Mouse (Mus musculus) heart, embryonic 10.5 days (tissue): ENCODE data around the gene Gm3854. TPM values are rescaled to one million over a fixed set of nuclear protein-coding genes. Genes with fewer than 3 reads are reported as not detected.
A peak's percentile ranks its signal among the peaks of the same experiment; 100 is the strongest.
"Not testable (repeated sequence)": the region's sequence is repeated elsewhere in the genome, so short reads cannot be mapped to it uniquely, and the experiment has no call there.

Experiments used
- DNase-seq: peaks from one replicate; pipeline ENCODE4 v3.0.0-alpha.2; 2017; ENCODE audit warnings: low spot score
- H3K27ac ChIP-seq: fragments of 300-500 bp; sonication (generic); 2 replicates; pipeline ENCODE4 v1.5.1; 2016; ENCODE audit warnings: mild to moderate bottlenecking
- H3K27me3 ChIP-seq: fragments of 300-500 bp; sonication (generic); 2 replicates; pipeline ENCODE4 v1.6.1; 2016; ENCODE audit warnings: mild to moderate bottlenecking; ENCODE audit not compliant: poor library complexity, insufficient read depth, severe bottlenecking
- H3K36me3 ChIP-seq: fragments of 300-500 bp; sonication (generic); 2 replicates; pipeline ENCODE4 v1.6.1; 2016; ENCODE audit warnings: mild to moderate bottlenecking, moderate library complexity
- H3K4me1 ChIP-seq: fragments of 300-500 bp; sonication (generic); 2 replicates; pipeline ENCODE4 v1.6.1; 2016; ENCODE audit warnings: mild to moderate bottlenecking
- H3K4me3 ChIP-seq: fragments of 300-500 bp; sonication (generic); 2 replicates; pipeline ENCODE4 v1.5.1; 2016; ENCODE audit warnings: mild to moderate bottlenecking, moderate library complexity
- H3K9me3 ChIP-seq: fragments of 300-500 bp; sonication (generic); 2 replicates; pipeline ENCODE4 v1.6.1; 2016; ENCODE audit warnings: mild to moderate bottlenecking, moderate library complexity
- WGBS: fragments of 180-500 bp; shearing (Covaris S2); methylation state at CpG from one replicate; pipeline ENCODE4 v1.1.7; 2016; 5-methylcytosine and 5-hydroxymethylcytosine counted together
- polyA plus RNA-seq: library from polyadenylated mRNA; unstranded; fragments of >200 nt; fragmentation: Nextera tagmentation; extraction: Ambion mirVana; gene quantifications from 2 replicates; pipeline ENCODE4 v1.2.1, GENCODE M21; 2016

Gm3854 gene
- polyA plus RNA-seq, 1 experiment from 2014 or later: 1.8 TPM

- WGBS: 0% methylated on average over 23 of the region's 23 CpGs
- Histone ChIP-seq H3K27ac (peak within 1 kb of the TSS; percentile 85), H3K9me3 (no peaks in the 10 kb centered on the region), H3K27me3 (no peaks in the 10 kb centered on the region), H3K4me1 (peaks cover 4% of the 10 kb centered on the region; the same call in 1 of the 2 replicates), H3K36me3 (no peaks in the 10 kb centered on the region), H3K4me3 (peak within 1 kb of the TSS; percentile 69)
- peak; percentile 96 for DNase-seq
Measured at GRCm38 (mm10) chr7:6363047-6363488, 19.5 kb downstream of the Gm3854 start, which contains the start of gene Zfp78. Gene Zfp78, plus strand, starts transcription at chr7:6363280.

- no peaks in the 10 kb centered on the region for H3K36me3 ChIP-seq
- H3K4me3 ChIP-seq: no peak overlapping the region
- H3K27ac ChIP-seq: no peak overlapping the region
- H3K27me3 ChIP-seq: no peaks in the 10 kb centered on the region
- WGBS: 55% methylated on average over 1 of the region's 1 CpGs
- H3K4me1 ChIP-seq: peaks cover 4% of the 10 kb centered on the region; the same call in 1 of the 2 replicates
- DNase-seq: no peak
- H3K9me3 ChIP-seq: no peaks in the 10 kb centered on the region
Measured at GRCm38 (mm10) chr7:6364761-6365160, 21.2 kb downstream of the Gm3854 start.

GRCm38 (mm10) chr7:6367185-6367584 lies 23.6 kb downstream of the Gm3854 start:
- H3K27me3 ChIP-seq: no peaks in the 10 kb centered on the region
- H3K27ac ChIP-seq: no peak overlapping the region
- H3K36me3 ChIP-seq: no peaks in the 10 kb centered on the region
- H3K4me1 ChIP-seq: peaks cover 4% of the 10 kb centered on the region; the same call in 1 of the 2 replicates
- 76% methylated on average over 5 of the region's 5 CpGs for WGBS
- H3K4me3 ChIP-seq: no peak overlapping the region
- no peak for DNase-seq
- H3K9me3 ChIP-seq: no peaks in the 10 kb centered on the region

- not testable (repeated sequence) for H3K4me1 ChIP-seq, DNase-seq, H3K27ac ChIP-seq, H3K4me3 ChIP-seq, H3K36me3 ChIP-seq, H3K9me3 ChIP-seq, H3K27me3 ChIP-seq
- WGBS: 78% methylated on average over 5 of the region's 5 CpGs
Measured at GRCm38 (mm10) chr7:6368146-6368545, 24.6 kb downstream of the Gm3854 start.

- 76% methylated on average over 3 of the region's 3 CpGs for WGBS
Measured at GRCm38 (mm10) chr7:6369460-6369859, 25.9 kb downstream of the Gm3854 start.

GRCm38 (mm10) chr7:6372993-6373392 lies 29.4 kb downstream of the Gm3854 start:
- WGBS: 79% methylated on average over 3 of the region's 3 CpGs
- H3K4me1 ChIP-seq: no peaks in the 10 kb centered on the region
- no peak for DNase-seq
- H3K4me3 ChIP-seq: no peak overlapping the region
- H3K27me3 ChIP-seq: no peaks in the 10 kb centered on the region
- H3K9me3 ChIP-seq: no peaks in the 10 kb centered on the region
- H3K27ac ChIP-seq: no peak overlapping the region
- no peaks in the 10 kb centered on the region for H3K36me3 ChIP-seq

More at GRCm38 (mm10) chr7:6369460-6369859, 25.9 kb downstream of the Gm3854 start:
- no peak for DNase-seq
- H3K4me1 ChIP-seq: no peaks in the 10 kb centered on the region
- no peaks in the 10 kb centered on the region for H3K27me3 ChIP-seq
- H3K36me3 ChIP-seq: no peaks in the 10 kb centered on the region
- H3K9me3 ChIP-seq: no peaks in the 10 kb centered on the region
- no peak overlapping the region for H3K27ac ChIP-seq
- no peak overlapping the region for H3K4me3 ChIP-seq

- H3K9me3 ChIP-seq: no peaks in the 10 kb centered on the region
- no peak overlapping the region for H3K4me3 ChIP-seq
- WGBS: 86% methylated on average over 8 of the region's 8 CpGs
- H3K27ac ChIP-seq: no peak overlapping the region
- no peaks in the 10 kb centered on the region; the same call in 1 of the 2 replicates for H3K36me3 ChIP-seq
- H3K4me1 ChIP-seq: peaks cover 6% of the 10 kb centered on the region; the same call in 1 of the 2 replicates
- H3K27me3 ChIP-seq: no peaks in the 10 kb centered on the region
- no peak for DNase-seq
Measured at GRCm38 (mm10) chr7:6378441-6378840, 34.9 kb downstream of the Gm3854 start.

- H3K27me3 ChIP-seq: no peaks in the 10 kb centered on the region
- H3K4me1 ChIP-seq: peaks cover 6% of the 10 kb centered on the region; the same call in 1 of the 2 replicates
- 80% methylated on average over 2 of the region's 2 CpGs for WGBS
Measured at GRCm38 (mm10) chr7:6381431-6381830, 37.9 kb downstream of the Gm3854 start.

GRCm38 (mm10) chr7:6383044-6383455 lies 39.5 kb downstream of the Gm3854 start, which contains the start of gene Zfp28:
Gene Zfp28, plus strand, starts transcription at chr7:6383295.
- peak; percentile 99 for DNase-seq
- Histone ChIP-seq H3K4me1 (peaks cover 6% of the 10 kb centered on the region; the same call in 1 of the 2 replicates), H3K4me3 (peak within 1 kb of the TSS; percentile 70), H3K9me3 (no peaks in the 10 kb centered on the region), H3K27me3 (no peaks in the 10 kb centered on the region), H3K27ac (peak within 1 kb of the TSS; percentile 86), H3K36me3 (peaks cover 13% of the 10 kb centered on the region)
- 1% methylated on average over 28 of the region's 28 CpGs for WGBS

More at GRCm38 (mm10) chr7:6381431-6381830, 37.9 kb downstream of the Gm3854 start:
- DNase-seq: no peak
- Histone ChIP-seq H3K9me3 (no peaks in the 10 kb centered on the region), H3K27ac (no peak overlapping the region), H3K4me3 (no peak overlapping the region), H3K36me3 (peaks cover 2% of the 10 kb centered on the region; the same call in 1 of the 2 replicates)

- Histone ChIP-seq H3K36me3 (peaks cover 13% of the 10 kb centered on the region), H3K27me3 (no peaks in the 10 kb centered on the region), H3K4me1 (peaks cover 6% of the 10 kb centered on the region; the same call in 1 of the 2 replicates), H3K9me3 (no peaks in the 10 kb centered on the region), H3K27ac (no peak overlapping the region), H3K4me3 (peak overlapping the region; percentile 70)
- 59% methylated on average over 8 of the region's 8 CpGs for WGBS
- DNase-seq: no peak
Measured at GRCm38 (mm10) chr7:6384011-6384410, 40.5 kb downstream of the Gm3854 start.

GRCm38 (mm10) chr7:6386995-6387394 lies 43.4 kb downstream of the Gm3854 start:
- Histone ChIP-seq H3K27me3 (no peaks in the 10 kb centered on the region), H3K4me3 (no peak overlapping the region), H3K4me1 (peaks cover 6% of the 10 kb centered on the region; the same call in 1 of the 2 replicates), H3K36me3 (peaks cover 42% of the 10 kb centered on the region), H3K27ac (no peak overlapping the region), H3K9me3 (no peaks in the 10 kb centered on the region)
- no peak for DNase-seq
- WGBS: 92% methylated on average over 8 of the region's 8 CpGs

- Histone ChIP-seq H3K27me3 (no peaks in the 10 kb centered on the region), H3K4me1 (no peaks in the 10 kb centered on the region), H3K36me3 (peaks cover 61% of the 10 kb centered on the region), H3K4me3 (no peak overlapping the region), H3K9me3 (no peaks in the 10 kb centered on the region), H3K27ac (no peak overlapping the region)
- 88% methylated on average over 5 of the region's 5 CpGs for WGBS
- no peak for DNase-seq
Measured at GRCm38 (mm10) chr7:6388971-6389370, 45.4 kb downstream of the Gm3854 start.

GRCm38 (mm10) chr7:6389449-6389848 lies 45.9 kb downstream of the Gm3854 start:
- Histone ChIP-seq H3K4me1 (no peaks in the 10 kb centered on the region), H3K27me3 (no peaks in the 10 kb centered on the region), H3K9me3 (no peaks in the 10 kb centered on the region), H3K4me3 (no peak overlapping the region), H3K36me3 (peaks cover 66% of the 10 kb centered on the region), H3K27ac (no peak overlapping the region)
- 74% methylated on average over 5 of the region's 5 CpGs for WGBS
- DNase-seq: no peak
